13 mouse cellular contexts compared by ENCODE assay signal in the genomic region with DNA sequence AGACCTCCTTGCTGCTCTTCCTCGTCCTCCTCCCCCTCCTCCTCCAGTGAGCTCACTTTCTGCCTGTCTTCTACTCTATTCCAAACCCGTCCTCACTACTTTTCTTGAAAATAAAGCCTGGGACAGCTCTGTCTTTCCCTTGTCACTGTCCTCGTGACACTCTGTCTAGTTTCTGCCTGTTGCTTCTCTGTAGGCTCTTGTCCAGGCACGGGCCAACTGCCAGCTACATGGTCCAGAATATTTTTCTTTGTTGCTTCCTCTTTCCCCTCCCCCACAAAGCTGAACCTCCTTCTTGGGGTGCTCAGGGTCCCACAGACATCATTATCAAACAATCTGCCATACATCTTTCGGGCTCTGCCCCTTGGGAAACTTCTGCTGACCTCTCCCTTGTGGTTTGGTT.
A peak's percentile ranks its signal among the peaks of the same experiment; 100 is the strongest.
DNase-seq lines count a peak whose midpoint lies in the region; TF ChIP-seq lines count a peak whose summit lies in the region.
"Had no signal": no experiment of that assay in that cellular context is flagged by ENCODE, and none has a peak within 500 bp of the region (broad histone marks: within the 10 kb centered on the region; RNA-seq: fewer than 3 reads in every experiment).

No protein-coding gene starts in this region.

- 0 out of 2 replicates have a peak overlapping the region, but pooled peaks have one; percentile 23 for H3K27ac ChIP-seq in layer of hippocampus, adult 2 months
- H3K27ac ChIP-seq: hindbrain, embryonic 13.5 days; liver, embryonic 14.5 days; midbrain, embryonic 13.5 days had no signal

- TF ChIP-seq CTCF in layer of hippocampus, adult 2 months (conservative IDR thresholded peaks at IDR 0.05): no peak

- no peak overlapping the region for H3K4me3 ChIP-seq in layer of hippocampus, adult 2 months
- H3K4me3 ChIP-seq: hindbrain, embryonic 13.5 days; midbrain, embryonic 13.5 days had no signal

- intact Hi-C loops in heart, postnatal 36 days (cut with DNase I): no loop called here

- DNase-seq in cerebellum, postnatal 10 days: peak; percentile 46 to 57
- DNase-seq in cerebellum, postnatal 4 days (ENCODE audit: low spot score in 2 of 2): no peak
- DNase-seq in layer of hippocampus, adult 2 months (ENCODE audit: low spot score in 2 of 2): no peak
- no peak for DNase-seq in layer of hippocampus, adult 18-20 months (ENCODE audit: low spot score in 2 of 2)
- DNase-seq in adipocyte (ENCODE audit: low spot score): peak; percentile 81
- DNase-seq in heart, postnatal 36 days: peak; percentile 52 to 65
- DNase-seq in liver: no peak
- no peak for DNase-seq in yolk sac, embryonic 10.5 days (ENCODE audit: low spot score)
- DNase-seq: right cerebral cortex, postnatal 14 days; thymus, postnatal 25 days had no signal

Comparison
In these comparisons a context has a peak if more than half of its experiments do, and no peak if none do; other contexts are left out.
1. DNase-seq: peak in cerebellum, postnatal 10 days (2 of 2), adipocyte (single experiment) and heart, postnatal 36 days (2 of 2); none in cerebellum, postnatal 4 days (0 of 2), layer of hippocampus, adult 2 months (0 of 2), layer of hippocampus, adult 18-20 months (0 of 2), liver (single experiment) and yolk sac, embryonic 10.5 days (single experiment).